Mouse (Mus musculus): ENCODE data around the gene Fam124b.

Fam124b gene

DNA sequence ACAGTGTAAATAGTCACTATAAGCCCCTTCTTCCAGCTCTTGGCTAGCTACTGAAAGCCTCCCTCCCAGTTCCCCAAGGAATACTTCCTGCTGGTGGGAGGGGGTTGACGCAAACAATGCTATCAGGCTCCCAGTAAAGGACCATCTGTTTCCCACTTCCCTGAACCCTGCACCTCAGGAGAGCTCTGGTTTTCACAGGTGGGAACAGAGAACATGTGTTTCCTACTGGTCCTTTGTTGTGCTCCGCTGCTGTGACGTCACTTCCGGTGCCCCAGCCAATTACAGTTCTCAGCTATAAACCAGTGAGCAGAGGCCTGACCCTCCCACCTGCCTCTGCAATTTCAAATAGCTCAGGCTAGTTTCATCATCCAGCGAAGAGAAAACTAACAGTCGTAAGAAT, at the start of gene Fam124b:
TSS of gene Fam124b (minus strand) at position 206 of the 400 bp plus-strand sequence.
- peak; percentile 13 to 46 for DNase-seq

DNA sequence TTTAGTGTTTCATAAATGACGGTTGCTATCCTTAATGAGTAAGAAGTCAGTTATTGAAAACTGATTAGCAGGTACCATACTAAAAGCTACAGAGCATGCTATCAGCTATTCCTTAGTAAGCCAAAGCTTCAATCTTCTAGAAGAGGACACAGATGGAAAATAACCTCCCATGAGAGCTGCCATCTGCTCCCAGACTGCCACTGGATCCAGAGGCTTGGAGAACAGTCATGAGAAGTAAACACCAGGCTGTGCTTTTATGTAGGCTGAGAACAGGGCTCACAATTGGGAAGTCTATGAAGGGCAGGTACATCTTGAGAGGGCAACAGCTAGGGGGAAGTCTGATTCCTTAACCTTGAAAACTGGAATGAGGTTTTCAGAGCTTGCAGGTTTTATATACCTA, 42.2 kb upstream of the Fam124b start:
- no peak for DNase-seq

DNA sequence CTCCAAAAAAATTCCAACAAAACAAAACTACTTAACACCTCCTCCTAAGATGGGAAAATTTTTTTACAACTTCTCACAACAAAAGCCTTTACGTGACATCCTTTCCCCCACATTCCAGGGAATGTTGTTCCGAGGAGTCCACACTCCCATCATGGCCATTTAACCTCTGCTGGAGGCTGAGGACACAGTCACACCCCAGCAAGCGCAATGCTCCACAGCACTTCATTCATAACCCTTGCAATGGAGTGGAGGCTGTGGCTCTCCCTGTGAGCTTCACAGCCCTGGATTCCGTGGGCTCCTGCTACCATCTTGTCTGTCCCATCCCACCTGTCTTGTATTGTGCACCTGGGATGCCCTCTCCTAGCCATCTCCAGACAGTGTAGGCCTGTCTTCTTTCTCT, 40.4 kb upstream of the Fam124b start:
- peak in 1 of 2 experiments; percentile 10 for DNase-seq

DNA sequence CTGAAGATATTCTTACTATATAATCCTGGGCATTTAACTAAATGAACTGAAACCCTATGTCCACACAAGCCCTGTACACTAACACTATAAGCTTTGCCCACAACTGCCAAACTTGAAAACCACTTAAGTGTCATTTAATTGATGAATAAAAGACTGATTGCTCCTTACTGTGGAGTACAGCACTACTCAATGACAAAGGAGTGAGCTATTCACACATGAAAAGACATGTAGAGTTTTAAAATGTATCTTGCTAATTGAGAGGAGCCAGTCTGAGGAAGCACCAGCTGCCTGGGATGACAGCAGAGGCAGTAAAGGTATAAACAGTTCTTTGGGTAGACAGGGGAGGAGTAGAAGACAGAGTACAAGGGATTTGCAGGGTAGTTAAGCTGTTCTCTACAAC, 35.0 kb upstream of the Fam124b start:
- DNase-seq = no peak

DNA sequence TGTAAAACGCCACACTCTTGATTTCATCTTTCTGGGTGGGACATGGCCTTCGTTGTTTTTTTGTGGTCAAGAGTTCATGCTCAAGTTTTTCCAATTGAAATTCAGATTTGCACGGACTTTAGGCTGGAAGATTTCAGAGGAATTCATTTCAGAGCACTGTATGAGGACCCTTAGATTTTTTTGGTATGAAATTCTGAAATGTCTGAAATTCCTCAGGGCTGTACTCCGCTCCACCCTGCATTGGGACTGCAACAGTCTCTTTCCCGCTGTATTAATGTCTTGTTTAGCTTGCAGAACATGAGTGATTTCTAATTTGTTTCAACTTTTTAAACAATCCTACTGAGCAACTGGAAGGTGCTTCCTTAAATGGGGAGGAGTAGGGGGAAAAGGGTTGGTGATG, 32.0 kb upstream of the Fam124b start:
- no peak for DNase-seq

DNA sequence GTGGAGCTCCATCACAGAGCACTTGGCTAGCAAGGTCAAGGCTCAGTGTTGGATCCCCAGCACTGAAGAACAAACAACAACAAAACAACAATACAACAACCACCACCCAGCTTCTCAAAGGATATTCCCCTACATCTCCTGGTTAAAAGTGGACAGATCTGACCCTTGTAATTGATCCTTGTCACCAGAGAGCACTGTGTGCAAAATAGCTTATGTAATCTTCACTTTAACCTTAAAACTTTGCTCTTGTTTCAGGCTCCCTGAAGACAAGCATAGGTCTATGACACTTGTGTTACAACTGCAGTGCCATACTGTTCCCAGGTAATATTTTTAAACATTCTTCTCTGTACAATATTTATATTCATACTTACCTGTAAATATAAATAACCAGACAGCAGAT, 28.9 kb upstream of the Fam124b start:
- DNase-seq = no peak

DNA sequence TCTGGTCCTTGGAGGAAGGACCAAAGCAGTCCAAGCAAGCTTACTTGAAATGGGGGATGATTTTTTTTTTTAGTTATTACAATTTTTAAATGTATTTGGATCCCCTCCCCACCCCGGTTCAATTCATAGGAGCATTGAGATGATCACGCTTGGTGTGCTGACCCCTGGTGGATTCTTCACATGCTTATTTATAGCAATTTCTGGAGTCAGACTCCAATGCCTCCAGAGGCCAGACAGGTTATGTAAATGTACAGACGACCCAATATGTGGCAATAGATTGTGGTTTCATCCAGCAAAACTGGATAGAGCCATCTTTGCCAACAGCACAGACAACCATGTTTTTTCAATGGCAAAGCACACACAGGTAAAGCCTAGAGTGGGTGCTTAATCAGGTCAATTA, 25.9 kb upstream of the Fam124b start:
- no peak for DNase-seq

DNA sequence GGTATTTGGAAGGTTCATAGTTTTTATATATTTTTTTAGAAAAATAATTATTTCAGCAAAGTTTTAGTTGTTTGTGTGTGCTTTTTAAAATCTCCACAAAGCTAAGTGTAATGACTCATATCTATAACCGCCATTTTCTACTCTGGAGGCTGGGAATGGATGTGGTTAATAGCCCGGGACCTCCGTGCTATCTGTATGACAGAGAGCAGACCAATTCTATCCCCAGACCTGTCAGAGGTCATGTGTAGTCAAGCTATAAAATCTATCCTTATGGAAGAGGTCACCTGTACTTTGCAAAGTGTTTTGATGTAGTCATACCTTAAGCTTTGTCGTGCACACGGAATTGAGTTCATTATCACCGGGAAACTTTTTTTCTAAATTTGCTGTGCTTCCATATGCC, 23.3 kb upstream of the Fam124b start:
- no peak for DNase-seq

DNA sequence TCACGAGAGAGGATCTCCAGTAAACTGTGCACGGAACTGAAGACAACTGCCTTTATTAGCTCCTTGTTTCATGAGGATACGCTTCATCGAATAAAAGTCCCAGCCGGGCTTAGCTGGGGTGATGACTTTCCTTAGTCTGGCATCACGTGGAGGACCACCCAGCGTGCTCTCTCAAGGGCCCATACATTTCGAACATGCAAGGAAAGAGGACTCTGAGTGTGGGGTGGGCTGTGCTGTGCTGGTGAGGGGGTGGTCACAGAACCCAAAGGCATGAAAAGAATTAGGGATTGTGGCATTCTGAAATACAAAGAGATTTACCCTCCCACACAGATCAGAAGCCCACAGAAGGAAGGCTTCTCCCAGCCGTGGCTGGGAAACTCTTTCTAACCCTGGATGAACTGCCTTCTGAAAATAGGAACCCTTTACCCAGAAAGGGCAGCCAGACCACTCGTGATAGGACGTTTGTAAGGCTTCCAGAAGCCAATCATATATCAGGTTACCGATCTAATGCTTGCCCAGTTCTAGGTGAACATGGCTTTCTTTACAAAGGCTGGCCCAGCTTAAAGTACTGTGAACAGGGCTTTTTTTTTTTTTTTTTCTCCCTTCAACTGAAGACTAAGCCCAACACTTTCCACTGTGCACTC, 21.9 kb upstream of the Fam124b start:
- DNase-seq = no peak

DNA sequence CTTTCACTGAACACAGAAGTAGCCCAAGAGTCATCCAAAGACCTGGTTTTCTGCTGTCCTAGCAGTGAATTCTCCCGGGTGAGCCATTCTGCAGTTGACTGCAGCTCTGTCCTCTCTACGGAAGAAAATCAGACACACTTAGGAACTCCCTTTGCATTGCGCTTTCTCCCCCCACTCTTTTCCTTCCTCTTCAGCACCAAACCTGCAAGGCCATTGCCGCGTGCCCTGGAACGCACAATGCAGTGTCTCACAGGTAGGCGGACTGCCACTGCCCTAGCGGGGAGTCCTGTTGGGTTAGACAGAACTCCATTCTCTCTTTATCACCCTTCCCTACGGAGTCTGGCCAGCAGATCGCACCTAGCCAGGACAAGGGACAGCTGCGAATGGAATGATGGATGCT, 21.2 kb upstream of the Fam124b start:
- no peak for DNase-seq

DNA sequence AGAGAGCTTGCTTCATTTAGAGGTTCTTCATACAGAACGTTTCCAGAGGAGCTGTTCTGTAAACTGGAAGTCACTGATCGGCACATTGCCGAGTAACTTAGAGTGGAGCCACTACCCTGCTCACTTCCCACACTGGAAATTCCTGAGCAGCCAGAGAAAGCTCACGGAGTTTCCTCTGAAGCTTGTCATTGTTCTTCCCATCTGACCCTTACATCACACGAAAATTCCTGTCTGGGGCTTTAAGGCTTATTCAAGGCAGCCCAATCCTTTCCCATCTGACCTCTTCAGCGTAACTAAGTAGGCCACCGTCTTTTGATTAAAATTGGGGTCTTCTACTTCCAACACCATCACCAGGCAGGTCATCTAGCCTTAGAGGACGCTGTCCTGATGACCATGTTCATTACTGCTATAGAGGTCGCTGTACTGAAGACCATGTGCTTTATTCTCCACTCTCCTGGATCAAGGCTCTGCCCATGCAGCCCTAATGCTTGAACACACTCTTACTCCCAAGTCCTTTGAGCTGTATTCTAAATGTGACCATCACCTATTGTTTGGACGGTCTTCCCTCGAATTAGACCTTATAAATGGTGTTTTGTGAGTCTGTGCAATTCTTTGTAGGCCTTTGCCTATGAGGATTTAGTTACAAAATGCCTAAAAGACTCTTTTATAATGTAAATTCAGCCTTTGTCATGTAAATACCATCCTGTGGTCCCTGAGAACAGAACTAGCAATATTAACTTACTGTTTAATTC, 18.9 kb upstream of the Fam124b start:
- DNase-seq = no peak

DNA sequence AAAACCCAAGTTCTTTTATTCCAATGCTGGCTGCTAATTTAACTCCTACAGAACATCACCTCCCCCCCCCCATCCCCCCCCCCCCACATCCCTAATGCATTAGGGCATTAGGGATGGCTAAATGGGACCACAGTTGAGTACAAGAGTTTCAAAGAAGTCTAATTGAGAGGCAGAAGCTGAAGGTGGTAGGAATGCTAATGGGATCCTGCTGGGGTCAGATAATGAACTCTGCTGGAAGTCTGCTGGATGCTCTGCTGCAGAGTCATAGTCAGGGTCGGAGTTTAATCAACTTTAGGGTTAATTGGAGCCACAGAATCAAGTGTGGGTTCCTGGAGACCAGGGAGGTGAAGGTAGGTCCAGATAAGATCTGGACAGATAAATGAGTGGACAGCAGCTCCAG, 17.9 kb upstream of the Fam124b start:
- DNase-seq = no peak

DNA sequence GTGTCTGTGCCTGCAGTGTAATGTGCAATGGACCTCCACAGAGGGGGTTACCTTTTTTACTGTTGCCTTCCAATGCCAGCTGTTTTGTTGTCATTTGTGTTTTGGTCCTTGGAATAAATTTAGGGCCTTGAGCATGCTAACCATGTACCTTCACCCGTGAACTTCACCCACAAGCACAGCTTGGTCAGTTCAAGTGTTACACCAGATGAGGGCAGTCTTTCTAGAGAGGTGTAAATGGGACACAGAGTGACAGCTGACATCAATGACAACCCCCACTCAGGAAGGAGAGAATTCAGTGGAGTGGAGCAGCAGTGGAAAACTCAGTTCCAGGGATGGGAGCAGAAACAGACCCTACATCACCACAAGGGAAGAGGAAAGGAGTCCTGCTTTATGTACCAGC, 12.3 kb upstream of the Fam124b start:
- peak in 1 of 2 experiments; percentile 14 for DNase-seq

DNA sequence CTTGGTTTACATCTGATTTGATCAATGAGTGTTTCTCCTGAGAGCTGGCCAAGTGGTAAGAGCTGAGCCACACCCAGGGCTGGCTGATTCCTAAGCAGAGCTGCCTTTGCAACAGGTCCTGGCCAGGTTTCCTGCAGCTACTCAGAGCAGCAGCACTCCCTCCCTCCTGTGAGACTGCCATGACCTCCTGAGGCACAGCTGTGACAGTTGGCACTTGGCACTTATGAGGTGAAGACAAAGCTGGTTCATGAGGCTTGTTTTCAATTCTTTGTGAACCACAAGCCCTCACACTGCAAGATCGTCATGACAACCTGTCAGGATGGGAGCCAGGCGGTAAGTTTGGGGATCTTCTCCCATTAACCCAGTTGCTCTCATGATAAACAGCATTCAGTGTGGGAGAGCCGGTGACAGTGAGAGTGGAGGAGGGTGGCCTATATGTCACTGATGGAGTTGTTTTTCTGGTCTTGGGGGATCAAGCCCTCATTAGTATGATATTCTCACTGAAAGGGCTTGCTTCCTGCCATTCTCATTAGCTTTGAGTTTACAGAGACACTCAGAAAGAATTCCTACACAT, 6.7 kb upstream of the Fam124b start:
- no peak for DNase-seq

DNA sequence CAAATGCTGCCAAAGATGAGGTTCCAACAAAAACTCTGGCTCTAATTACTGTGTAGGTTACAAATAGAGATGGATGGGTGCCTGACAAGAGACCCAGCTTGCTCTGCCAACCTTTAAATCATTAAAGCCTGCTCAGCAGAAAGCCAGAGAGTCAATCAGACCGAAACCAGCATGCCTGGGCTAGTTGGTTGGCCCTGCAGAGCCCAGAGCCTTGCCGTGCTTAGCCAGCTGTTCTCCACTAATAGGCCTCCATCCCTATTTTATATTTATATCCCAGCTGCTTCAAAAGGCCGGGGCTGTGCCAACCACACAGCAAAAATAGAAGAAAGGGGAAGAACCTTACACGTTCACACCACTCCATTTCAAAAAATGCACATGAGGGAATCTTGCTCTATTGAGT, 2.9 kb upstream of the Fam124b start:
- no peak for DNase-seq

DNA sequence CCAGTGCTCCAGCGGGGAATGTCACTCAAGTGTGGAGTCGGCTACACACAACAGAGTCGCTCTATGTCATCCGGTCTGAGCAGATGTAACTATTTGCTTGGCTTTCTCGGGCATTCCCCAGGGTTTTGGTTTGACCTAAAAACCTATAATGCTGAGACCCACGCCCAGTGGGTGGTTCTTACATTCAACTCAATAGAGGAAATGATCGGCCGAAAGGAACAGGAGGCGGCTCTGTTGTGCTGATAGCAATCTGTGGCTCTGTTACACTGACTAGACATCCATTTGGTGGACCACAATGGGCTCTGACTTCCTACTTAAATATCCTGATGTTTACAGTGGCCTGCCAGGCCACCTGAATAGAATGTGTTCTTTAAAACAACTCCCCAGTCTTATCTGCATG, 4.4 kb downstream of the Fam124b start:
- DNase-seq = peak; percentile 13 to 28

DNA sequence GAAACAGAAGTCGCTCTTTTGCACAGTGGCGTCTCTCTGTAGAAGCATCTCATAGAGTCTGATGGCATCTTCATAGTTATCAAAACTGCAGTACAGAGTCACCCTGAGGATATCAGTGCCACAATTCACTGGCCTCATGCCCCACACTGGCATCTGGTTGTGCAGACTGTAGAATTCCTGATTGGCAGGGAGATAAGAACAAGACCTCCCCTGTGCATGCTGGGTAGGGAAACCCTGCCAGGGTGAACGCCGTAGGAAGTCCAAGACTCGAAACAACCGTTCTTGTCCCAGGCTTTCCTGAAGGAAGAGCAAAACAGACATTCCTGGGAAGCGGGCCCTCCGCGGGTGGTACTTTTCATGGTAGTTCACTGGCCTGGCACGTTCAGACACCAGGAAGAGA, 5.1 kb downstream of the Fam124b start:
- DNase-seq = peak in 1 of 2 experiments; percentile 6

DNA sequence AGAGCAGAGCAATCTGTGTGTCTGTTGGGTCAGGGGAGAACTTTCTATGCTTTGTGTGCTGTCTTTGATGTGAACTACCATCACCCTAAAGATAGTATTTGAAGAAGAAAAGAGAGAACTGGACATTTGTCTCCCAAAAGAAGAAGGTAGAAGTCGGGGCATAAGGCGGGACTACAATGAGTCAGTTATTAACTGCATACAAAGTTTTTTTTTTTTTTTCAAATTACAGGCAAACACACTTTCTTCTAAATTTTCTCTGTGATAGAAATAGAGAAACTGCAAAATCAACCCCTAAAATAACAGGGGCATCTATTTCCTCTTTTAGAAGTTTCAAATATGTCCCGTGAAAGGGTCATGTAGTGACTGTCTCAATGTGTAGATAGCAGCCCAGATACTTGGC, 16.0 kb downstream of the Fam124b start:
- no peak for DNase-seq

DNA sequence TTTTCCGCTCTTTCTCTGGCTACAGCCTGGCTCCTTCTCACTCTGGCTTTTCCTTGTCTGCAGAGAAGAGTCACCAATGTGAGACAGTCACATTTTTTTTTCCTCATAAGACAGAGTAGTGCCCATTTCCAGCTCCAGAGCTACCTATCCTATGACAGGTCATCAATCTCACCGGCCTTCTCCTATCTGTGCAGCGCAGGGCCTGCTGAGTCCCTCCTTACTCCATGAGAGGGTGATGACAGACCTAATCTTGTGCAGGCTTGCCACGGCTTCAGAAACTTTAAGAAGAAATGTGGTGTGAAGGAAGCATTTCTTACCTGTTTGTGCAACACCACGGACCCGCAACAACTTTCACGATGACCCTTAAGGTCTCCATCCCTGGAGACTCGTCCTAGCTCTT, 25.4 kb downstream of the Fam124b start:
- no peak for DNase-seq

DNA sequence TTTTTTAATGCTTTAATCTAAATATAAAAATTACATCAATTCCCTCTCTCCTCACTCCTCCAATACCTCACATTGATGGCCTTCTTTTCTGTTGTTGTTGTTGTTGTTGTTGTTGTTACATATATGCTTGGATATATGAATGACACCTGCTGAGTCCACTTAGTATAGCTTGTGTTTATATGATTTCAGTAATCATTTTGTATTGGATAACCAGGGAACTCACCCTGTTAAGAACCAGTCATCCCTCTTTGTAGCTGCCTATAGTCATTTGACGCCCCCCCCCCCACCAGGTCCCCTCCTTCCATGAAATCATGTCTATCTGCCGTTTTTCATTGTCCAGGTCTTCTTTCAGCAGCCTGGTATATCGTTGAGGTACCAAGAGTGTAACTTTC, 36.9 kb downstream of the Fam124b start:
- DNase-seq = no peak

DNA sequence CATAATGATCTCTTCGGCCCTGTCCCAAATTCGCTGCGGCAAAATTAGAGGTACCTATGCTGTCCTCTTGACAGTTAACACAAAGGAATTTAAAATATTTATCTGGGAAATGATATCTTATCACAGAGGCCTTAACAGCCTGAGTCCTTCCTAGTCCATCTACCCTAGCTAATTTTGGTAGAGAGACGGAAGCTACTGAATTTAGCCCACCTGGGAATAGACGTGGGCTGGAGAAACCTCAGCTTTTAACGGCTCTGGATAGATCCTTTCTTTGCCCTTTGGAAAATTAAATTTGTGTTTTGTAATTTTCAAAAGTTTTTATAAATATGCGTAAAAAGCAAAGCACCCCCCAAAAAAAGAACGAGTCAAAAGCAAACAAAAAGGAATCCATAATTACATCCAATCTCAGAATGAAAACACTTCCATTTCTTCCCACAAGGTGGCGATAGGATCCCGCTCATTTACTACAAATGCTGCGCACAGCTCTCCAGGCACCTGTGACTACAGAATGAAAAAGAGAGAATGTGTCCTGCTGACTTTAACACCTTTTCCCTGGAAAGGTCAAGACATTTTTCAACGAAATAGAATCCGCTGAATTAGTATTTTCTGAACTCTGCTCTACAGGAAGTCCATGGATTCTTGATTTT, 37.4 kb downstream of the Fam124b start:
- peak; percentile 50 to 67 for DNase-seq

DNA sequence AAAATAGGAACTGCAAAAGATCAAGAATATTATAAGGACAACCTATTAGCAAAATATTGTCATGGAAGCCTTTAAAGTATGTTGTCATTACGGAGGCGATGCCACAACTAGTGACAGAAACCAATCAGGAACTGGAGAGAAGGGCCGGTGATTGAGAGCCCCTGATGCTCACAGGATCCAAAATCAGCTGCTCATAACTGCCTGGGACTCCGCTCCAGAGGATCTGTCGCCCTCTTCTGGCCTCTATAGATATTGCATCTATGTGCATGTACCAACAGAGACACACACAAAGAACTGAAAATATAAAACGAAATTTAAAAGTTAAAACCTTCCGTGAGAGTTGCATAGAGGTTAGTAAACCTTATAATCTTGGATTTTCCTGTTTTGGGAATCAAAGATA, 38.1 kb downstream of the Fam124b start:
- peak in 1 of 2 experiments; percentile 18 for DNase-seq

DNA sequence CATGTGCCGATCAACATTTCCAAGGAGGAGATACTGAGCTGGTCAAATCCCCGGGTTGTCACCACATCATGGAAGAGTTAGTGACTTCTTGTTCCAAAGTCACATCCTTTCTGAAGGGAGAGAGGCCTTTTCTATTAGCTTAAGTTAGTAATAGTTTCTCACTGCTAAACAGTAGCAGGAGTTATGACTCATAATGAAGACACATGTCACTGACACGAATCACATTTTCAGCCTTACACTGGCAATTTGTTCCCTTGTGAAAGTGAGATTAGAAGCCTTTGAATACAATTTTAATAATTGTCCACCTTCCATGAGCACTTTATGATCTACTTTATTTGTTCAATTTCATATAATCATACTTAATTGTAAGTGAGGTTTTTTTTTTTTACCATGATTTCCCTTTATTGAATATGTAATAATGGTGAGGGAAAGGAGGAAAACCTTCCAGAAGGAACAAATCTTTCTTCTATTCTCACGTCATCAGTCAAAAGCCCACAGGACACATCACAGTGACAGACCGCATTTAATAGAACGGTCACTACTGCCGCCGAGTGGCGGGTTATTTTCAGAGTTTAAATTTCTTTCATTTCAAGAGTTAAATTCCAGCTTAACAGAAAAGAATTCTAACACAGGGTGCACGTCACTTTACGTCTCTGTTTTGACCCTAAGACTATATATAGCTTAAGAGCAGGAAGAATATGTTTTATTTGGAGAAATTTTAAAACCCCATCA, 40.5 kb downstream of the Fam124b start:
- DNase-seq = peak in 1 of 2 experiments; percentile 17
